Mouse (Mus musculus) stomach, embryonic 14.5 days (tissue): ENCODE measurements around the gene Ces2h. TPM values are rescaled to one million over a fixed set of nuclear protein-coding genes. Genes with fewer than 3 reads are reported as not detected.

Experiments
- ATAC-seq: fragments of 200-750 bp; cut with Nextera tagmentation; 2 replicates; pipeline ENCODE4 v1.8.0; 2017; ENCODE audit warnings: low read depth, moderate TSS enrichment; ENCODE audit not compliant: insufficient number of reproducible peaks, insufficient read depth, low FRiP score
- H3K27ac ChIP-seq: fragments of 300-500 bp; sonication (generic); 2 replicates; pipeline ENCODE4 v1.5.1; 2014; ENCODE audit warnings: mild to moderate bottlenecking, low read length, moderate library complexity, mixed read lengths
- H3K27me3 ChIP-seq: fragments of 300-500 bp; sonication (generic); 2 replicates; pipeline ENCODE4 v1.6.1; 2014; ENCODE audit warnings: low read length, control low read depth, mixed read lengths; ENCODE audit not compliant: control insufficient read depth, insufficient read depth
- H3K36me3 ChIP-seq: fragments of 300-500 bp; sonication (generic); 2 replicates; pipeline ENCODE4 v1.6.1; 2014; ENCODE audit warnings: mild to moderate bottlenecking, control low read depth, low read length, moderate library complexity, mixed read lengths; ENCODE audit not compliant: control insufficient read depth, insufficient read depth
- H3K4me1 ChIP-seq: fragments of 300-500 bp; sonication (generic); 2 replicates; pipeline ENCODE4 v1.6.1; 2014; ENCODE audit warnings: low read length, control low read depth, mixed read lengths; ENCODE audit not compliant: control insufficient read depth, insufficient read depth
- H3K4me2 ChIP-seq: fragments of 300-500 bp; sonication (generic); replicated peaks from 2 replicates; pipeline ENCODE4 v1.6.1; 2014; ENCODE audit warnings: low read depth, low read length, control low read depth
- H3K4me3 ChIP-seq: fragments of 300-500 bp; sonication (generic); 2 replicates; pipeline ENCODE4 v1.5.1; 2014; ENCODE audit warnings: low read depth, low read length, control low read depth
- H3K9ac ChIP-seq: fragments of 300-500 bp; sonication (generic); replicated peaks from 2 replicates; pipeline ENCODE4 v1.6.1; 2014; ENCODE audit warnings: low read depth, mild to moderate bottlenecking, control low read depth, low read length, moderate library complexity, mixed read lengths
- H3K9me3 ChIP-seq: fragments of 300-500 bp; sonication (generic); 2 replicates; pipeline ENCODE4 v1.6.1; 2016; ENCODE audit warnings: low read depth, low read length, control low read depth; ENCODE audit not compliant: control insufficient read depth
- WGBS: fragments of 180-500 bp; shearing (Covaris S2); extraction: QIAGEN DNeasy Blood & Tissue Kit; methylation state at CpG from one replicate; pipeline ENCODE4 v1.1.7; 2014; 5-methylcytosine and 5-hydroxymethylcytosine counted together
- polyA plus RNA-seq: library from polyadenylated mRNA; unstranded; fragments of >200 nt; fragmentation: Nextera tagmentation; extraction: Ambion mirVana; gene quantifications from 2 replicates; pipeline ENCODE4 v1.2.1, GENCODE M21; 2014

Gene Ces2h
- polyA plus RNA-seq = not detected in 2 replicates

DNA sequence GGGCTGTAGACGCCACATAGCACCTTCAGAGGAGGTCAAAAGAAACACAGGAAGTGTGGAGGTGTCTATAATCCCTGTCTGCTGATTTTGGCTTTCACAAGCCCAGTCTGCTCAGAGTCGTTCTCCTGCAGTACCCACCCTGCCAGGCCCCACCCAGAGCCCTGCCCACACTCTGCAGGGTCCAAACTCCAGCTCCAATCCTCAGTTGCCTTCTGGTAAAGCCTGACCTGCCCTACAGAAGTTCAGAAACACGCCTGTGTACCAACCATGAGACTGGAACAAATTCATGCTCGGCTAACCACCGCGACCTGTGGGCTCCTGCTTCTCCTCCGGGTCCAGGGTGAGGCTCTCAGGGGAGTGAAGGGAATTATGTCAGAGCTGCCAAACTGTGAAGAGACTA is at the start of gene Ces2h:
TSS of gene Ces2h (plus strand) at position 268 of the 400 bp plus-strand sequence.
- Histone ChIP-seq H3K4me2 (no peak within 1 kb of the TSS), H3K27me3 (no peaks in the 10 kb centered on the region), H3K4me3 (no peak within 1 kb of the TSS), H3K27ac (no peak within 1 kb of the TSS), H3K9me3 (no peaks in the 10 kb centered on the region), H3K9ac (no peak within 1 kb of the TSS), H3K36me3 (no peaks in the 10 kb centered on the region), H3K4me1 (no peaks in the 10 kb centered on the region)
- WGBS = 69% methylated on average over 7 of the region's 7 CpGs
- no peak for ATAC-seq

DNA sequence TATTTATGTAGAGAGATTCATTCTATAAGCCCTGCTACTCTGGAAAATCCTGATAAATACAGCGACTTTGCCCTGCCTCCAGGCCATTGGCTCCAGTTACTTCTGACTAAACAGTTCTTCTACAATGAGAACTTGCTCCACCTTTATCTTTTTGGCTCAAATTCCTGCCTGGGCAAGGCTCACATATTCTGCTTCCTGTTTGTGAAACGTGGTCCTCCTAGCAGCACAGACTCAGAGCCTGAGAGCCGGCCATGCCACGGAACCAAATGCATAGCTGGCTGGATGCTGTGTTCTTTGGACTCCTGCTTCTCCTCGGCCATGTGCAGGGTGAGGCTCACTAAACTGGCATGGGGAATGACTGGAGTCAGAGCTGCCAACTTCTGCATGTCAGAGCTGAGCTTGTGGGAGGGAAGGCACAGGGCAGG is 39.1 kb upstream of the Ces2h start, which contains the start of gene Ces2g:
TSS of gene Ces2g (plus strand) at position 182 of the 425 bp plus-strand sequence.
- no peaks in the 10 kb centered on the region for H3K9me3 ChIP-seq
- no peaks in the 10 kb centered on the region for H3K27me3 ChIP-seq
- H3K4me1 ChIP-seq = no peaks in the 10 kb centered on the region
- H3K9ac ChIP-seq = no peak within 1 kb of the TSS
- H3K36me3 ChIP-seq = no peaks in the 10 kb centered on the region
- WGBS = 56% methylated on average over 5 of the region's 5 CpGs
- ATAC-seq = no peak
- H3K4me2 ChIP-seq = no peak within 1 kb of the TSS
- no peak within 1 kb of the TSS for H3K27ac ChIP-seq
- H3K4me3 ChIP-seq = no peak within 1 kb of the TSS

GRCm38 (mm10) chr8:104962229-104962901 is 38.3 kb upstream of the Ces2h start:
- peak; percentile 76; the same call in 1 of the 2 replicates for ATAC-seq
- WGBS = 76% methylated on average over 8 of the region's 8 CpGs
- Histone ChIP-seq H3K27me3 (no peaks in the 10 kb centered on the region), H3K36me3 (no peaks in the 10 kb centered on the region), H3K4me3 (no peak overlapping the region), H3K4me1 (no peaks in the 10 kb centered on the region), H3K9ac (no peak overlapping the region), H3K4me2 (no peak overlapping the region), H3K9me3 (no peaks in the 10 kb centered on the region), H3K27ac (no peak overlapping the region)

DNA sequence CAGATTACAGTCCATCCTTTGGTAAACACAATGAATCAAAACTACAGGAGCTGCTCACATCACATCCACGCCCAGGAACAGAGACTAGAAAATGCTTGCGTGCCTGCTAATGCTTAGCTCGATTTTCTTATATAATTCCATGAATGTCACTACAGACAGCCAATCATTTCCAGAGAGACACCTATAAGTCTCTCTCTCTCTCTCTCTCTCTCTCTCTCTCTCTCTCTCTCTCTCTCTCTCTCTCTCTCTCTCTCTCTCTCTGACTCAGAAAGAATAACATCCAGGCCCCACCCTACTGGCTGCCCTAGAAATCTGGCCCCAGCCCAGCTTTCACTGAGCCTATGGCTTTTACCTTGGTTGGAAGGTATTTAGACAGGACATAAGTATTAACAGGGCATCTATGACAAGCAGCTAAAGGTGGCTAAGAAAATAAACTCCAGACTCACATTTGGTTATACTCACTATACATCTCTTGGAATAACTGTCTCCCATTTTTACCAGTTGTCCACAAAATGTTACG is 37.2 kb upstream of the Ces2h start:
- Histone ChIP-seq H3K9ac (no peak overlapping the region), H3K4me3 (no peak overlapping the region), H3K27me3 (no peaks in the 10 kb centered on the region), H3K4me1 (no peaks in the 10 kb centered on the region), H3K27ac (no peak overlapping the region), H3K4me2 (no peak overlapping the region), H3K9me3 (no peaks in the 10 kb centered on the region), H3K36me3 (no peaks in the 10 kb centered on the region)
- no peak for ATAC-seq
- 72% methylated on average over 4 of the region's 4 CpGs for WGBS

DNA sequence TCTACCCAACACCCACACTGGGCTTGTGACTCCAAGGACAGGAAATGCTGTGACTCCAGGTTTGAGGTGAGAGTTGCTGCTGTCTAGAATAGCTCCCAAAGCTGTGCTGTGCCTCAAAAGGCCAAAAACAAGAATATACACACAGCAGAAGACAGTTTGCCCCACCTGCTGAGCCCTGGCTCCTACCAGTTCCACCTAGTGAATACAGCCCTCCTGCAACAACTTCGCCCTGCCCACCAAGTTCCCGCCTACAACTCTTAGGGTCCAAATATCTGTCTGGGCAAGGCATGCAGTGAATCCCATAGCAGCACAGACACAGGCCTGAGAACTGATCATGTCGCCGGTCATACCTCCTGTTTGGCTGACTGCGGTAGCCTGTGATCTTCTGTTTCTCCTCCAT is 16.5 kb upstream of the Ces2h start:
- ATAC-seq = no peak
- H3K27ac ChIP-seq = no peak overlapping the region
- H3K4me2 ChIP-seq = no peak overlapping the region
- H3K9me3 ChIP-seq = no peaks in the 10 kb centered on the region
- no peaks in the 10 kb centered on the region for H3K36me3 ChIP-seq
- no peak overlapping the region for H3K4me3 ChIP-seq
- H3K4me1 ChIP-seq = no peaks in the 10 kb centered on the region
- no peak overlapping the region for H3K9ac ChIP-seq
- 91% methylated on average over 5 of the region's 5 CpGs for WGBS
- H3K27me3 ChIP-seq = no peaks in the 10 kb centered on the region

GRCm38 (mm10) chr8:104984942-104985341 is 15.7 kb upstream of the Ces2h start:
- no peak overlapping the region for H3K4me2 ChIP-seq
- no peak overlapping the region for H3K9ac ChIP-seq
- WGBS = 91% methylated on average over 2 of the region's 2 CpGs
- no peak overlapping the region for H3K4me3 ChIP-seq
- no peaks in the 10 kb centered on the region for H3K4me1 ChIP-seq
- H3K9me3 ChIP-seq = no peaks in the 10 kb centered on the region
- H3K27ac ChIP-seq = no peak overlapping the region
- no peaks in the 10 kb centered on the region for H3K27me3 ChIP-seq
- H3K36me3 ChIP-seq = no peaks in the 10 kb centered on the region
- ATAC-seq = no peak

GRCm38 (mm10) chr8:104998191-104998590 is 2.5 kb upstream of the Ces2h start:
- H3K36me3 ChIP-seq = no peaks in the 10 kb centered on the region
- no peak for ATAC-seq
- H3K4me2 ChIP-seq = no peak overlapping the region
- no peak overlapping the region for H3K4me3 ChIP-seq
- H3K9me3 ChIP-seq = no peaks in the 10 kb centered on the region
- 73% methylated on average over 6 of the region's 6 CpGs for WGBS
- no peaks in the 10 kb centered on the region for H3K27me3 ChIP-seq
- H3K4me1 ChIP-seq = no peaks in the 10 kb centered on the region
- H3K9ac ChIP-seq = no peak overlapping the region
- H3K27ac ChIP-seq = no peak overlapping the region

DNA sequence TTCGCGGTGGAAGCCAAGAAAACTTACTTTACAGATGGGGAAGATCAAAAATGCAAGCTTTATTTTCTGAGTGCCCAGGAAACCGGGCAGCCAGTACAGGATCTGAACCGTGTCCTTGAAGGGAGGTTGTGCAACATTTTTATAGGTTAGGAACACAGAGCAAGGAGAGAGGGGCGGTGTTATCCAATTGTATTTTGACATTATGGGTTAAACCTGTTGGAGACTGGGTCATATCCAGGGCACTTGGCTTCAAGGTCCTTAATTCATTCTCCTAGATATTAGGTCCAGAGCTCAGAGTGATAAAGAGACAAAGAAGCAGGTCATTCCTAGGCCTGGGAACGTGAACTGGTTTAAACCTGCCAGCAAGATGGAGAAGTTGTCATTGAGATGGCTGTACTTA is 1.5 kb upstream of the Ces2h start:
- no peak overlapping the region for H3K4me3 ChIP-seq
- H3K9me3 ChIP-seq = no peaks in the 10 kb centered on the region
- H3K9ac ChIP-seq = no peak overlapping the region
- no peaks in the 10 kb centered on the region for H3K4me1 ChIP-seq
- no peak for ATAC-seq
- WGBS = 83% methylated on average over 6 of the region's 6 CpGs
- no peak overlapping the region for H3K4me2 ChIP-seq
- no peak overlapping the region for H3K27ac ChIP-seq
- no peaks in the 10 kb centered on the region for H3K36me3 ChIP-seq
- H3K27me3 ChIP-seq = no peaks in the 10 kb centered on the region

GRCm38 (mm10) chr8:105010000-105010399 is 9.3 kb downstream of the Ces2h start:
- no peaks in the 10 kb centered on the region for H3K36me3 ChIP-seq
- no peaks in the 10 kb centered on the region for H3K9me3 ChIP-seq
- H3K4me3 ChIP-seq = no peak overlapping the region
- no peaks in the 10 kb centered on the region for H3K27me3 ChIP-seq
- no peak overlapping the region for H3K9ac ChIP-seq
- no peak overlapping the region for H3K4me2 ChIP-seq
- no peak for ATAC-seq
- H3K27ac ChIP-seq = no peak overlapping the region
- H3K4me1 ChIP-seq = no peaks in the 10 kb centered on the region
- WGBS = 67% methylated on average over 2 of the region's 2 CpGs
